ENCODE assay signal across 14 mouse cellular contexts in genomic region chr2:181312435-181312834, GRCm38 (mm10). TPM values are rescaled to one million over a fixed set of nuclear protein-coding genes. Genes with fewer than 3 reads are reported as not detected.
DNase-seq lines count a peak whose midpoint lies in the region; ATAC-seq and TF ChIP-seq lines count a peak whose summit lies in the region.
"Had no signal": no experiment of that assay in that cellular context is flagged by ENCODE, and none has a peak within 500 bp of the region (broad histone marks: within the 10 kb centered on the region; RNA-seq: fewer than 3 reads in every experiment).

No protein-coding gene starts in this region.

- TF ChIP-seq CTCF in cortical plate, adult 2 months (IDR thresholded peaks at IDR 0.05; ENCODE audit: extremely low read depth, insufficient read depth, low read length) = no peak
- TF ChIP-seq CTCF in intestine, postnatal 0 days (IDR thresholded peaks at IDR 0.05; ENCODE audit: low read depth) = no peak

- WGBS in embryonic facial prominence, embryonic 14.5 days = 52% methylated on average over 3 of the region's 3 CpGs
- 64% methylated on average over 3 of the region's 3 CpGs for WGBS in hindbrain, embryonic 12.5 days
- WGBS in midbrain, embryonic 15.5 days = 57% methylated on average over 3 of the region's 3 CpGs
- WGBS in intestine, postnatal 0 days = 71% methylated on average over 3 of the region's 3 CpGs

- no peaks in the 10 kb centered on the region for H3K9me3 ChIP-seq in embryonic facial prominence, embryonic 14.5 days (ENCODE audit: control insufficient read depth, low read length)
- H3K9me3 ChIP-seq in hindbrain, embryonic 12.5 days (replicated peaks) = no peaks in the 10 kb centered on the region
- H3K9me3 ChIP-seq in midbrain, embryonic 15.5 days = no peaks in the 10 kb centered on the region
- no peaks in the 10 kb centered on the region for H3K9me3 ChIP-seq in intestine, postnatal 0 days (ENCODE audit: control insufficient read depth)
- H3K9me3 ChIP-seq: heart, embryonic 13.5 days; megakaryocyte, embryonic 14.5 days had no signal

- no peaks in the 10 kb centered on the region for H3K36me3 ChIP-seq in embryonic facial prominence, embryonic 14.5 days (ENCODE audit: control insufficient read depth, insufficient read depth, low read length)
- peaks cover 16% of the 10 kb centered on the region for H3K36me3 ChIP-seq in hindbrain, embryonic 12.5 days
- H3K36me3 ChIP-seq in midbrain, embryonic 15.5 days (replicated peaks) = peaks cover 15% of the 10 kb centered on the region
- no peaks in the 10 kb centered on the region for H3K36me3 ChIP-seq in intestine, postnatal 0 days (ENCODE audit: control insufficient read depth, insufficient read depth)
- H3K36me3 ChIP-seq: heart, embryonic 13.5 days had no signal

- H3K9ac ChIP-seq in embryonic facial prominence, embryonic 14.5 days (ENCODE audit: low read depth, low read length) = no peak overlapping the region
- peak overlapping the region; percentile 92 for H3K9ac ChIP-seq in hindbrain, embryonic 12.5 days
- H3K9ac ChIP-seq in midbrain, embryonic 15.5 days = peak overlapping the region; percentile 99
- no peak overlapping the region for H3K9ac ChIP-seq in intestine, postnatal 0 days (ENCODE audit: low read depth, low read length)
- H3K9ac ChIP-seq: heart, embryonic 13.5 days; lung, embryonic 14.5 days had no signal

- ATAC-seq in embryonic facial prominence, embryonic 14.5 days (ENCODE audit: low read depth) = no peak
- no peak for ATAC-seq in hindbrain, embryonic 12.5 days (ENCODE audit: low FRiP score)
- ATAC-seq in midbrain, embryonic 15.5 days (replicated peaks) = no peak
- no peak for ATAC-seq in intestine, postnatal 0 days
- ATAC-seq: Patski had no signal

- no peak overlapping the region for H3K27ac ChIP-seq in cortical plate, adult 2 months (ENCODE audit: insufficient read depth, low read length)
- H3K27ac ChIP-seq in embryonic facial prominence, embryonic 14.5 days (replicated peaks; ENCODE audit: low read depth, low read length) = no peak overlapping the region
- no peak overlapping the region for H3K27ac ChIP-seq in hindbrain, embryonic 12.5 days
- peak overlapping the region; percentile 97 for H3K27ac ChIP-seq in midbrain, embryonic 15.5 days
- H3K27ac ChIP-seq in intestine, postnatal 0 days (ENCODE audit: low read depth, low read length) = no peak overlapping the region
- H3K27ac ChIP-seq: heart, embryonic 13.5 days had no signal

- DNase-seq in embryonic facial prominence, embryonic 14.5 days (ENCODE audit: low spot score) = no peak
- DNase-seq in spleen, postnatal 14 days (ENCODE audit: low spot score in 2 of 2) = no peak
- no peak for DNase-seq in spleen, adult 12 weeks (ENCODE audit: low spot score)
- DNase-seq: embryo, embryonic 11 days; gastrocnemius, postnatal 10 days; kidney, postnatal 14 days; lung, embryonic 14.5 days had no signal

- peak overlapping the region; percentile 23; the same call in 1 of the 2 replicates for H3K4me2 ChIP-seq in embryonic facial prominence, embryonic 14.5 days (ENCODE audit: low read depth, low read length)
- peak overlapping the region; percentile 63 for H3K4me2 ChIP-seq in hindbrain, embryonic 12.5 days (replicated peaks)
- peak overlapping the region; percentile 80 for H3K4me2 ChIP-seq in midbrain, embryonic 15.5 days
- no peak overlapping the region for H3K4me2 ChIP-seq in intestine, postnatal 0 days (replicated peaks; ENCODE audit: low read depth)
- H3K4me2 ChIP-seq: heart, embryonic 13.5 days; lung, embryonic 14.5 days had no signal

- peaks cover 2% of the 10 kb centered on the region; the same call in 1 of the 2 replicates for H3K4me1 ChIP-seq in cortical plate, adult 2 months (ENCODE audit: control insufficient read depth, insufficient read depth, low read length)
- H3K4me1 ChIP-seq in embryonic facial prominence, embryonic 14.5 days (ENCODE audit: control insufficient read depth, insufficient read depth, low read length) = peaks cover 4% of the 10 kb centered on the region; the same call in 1 of the 2 replicates
- H3K4me1 ChIP-seq in hindbrain, embryonic 12.5 days = peaks cover 20% of the 10 kb centered on the region
- H3K4me1 ChIP-seq in midbrain, embryonic 15.5 days = peaks cover 31% of the 10 kb centered on the region
- H3K4me1 ChIP-seq in intestine, postnatal 0 days (replicated peaks; ENCODE audit: control insufficient read depth, insufficient read depth, low read length) = no peaks in the 10 kb centered on the region

- H3K4me3 ChIP-seq in cortical plate, adult 2 months (ENCODE audit: insufficient read depth, low read length) = peak overlapping the region; percentile 91
- H3K4me3 ChIP-seq in embryonic facial prominence, embryonic 14.5 days (ENCODE audit: low read depth, low read length) = no peak overlapping the region
- H3K4me3 ChIP-seq in hindbrain, embryonic 12.5 days = peak overlapping the region; percentile 67
- H3K4me3 ChIP-seq in midbrain, embryonic 15.5 days = peak overlapping the region; percentile 97
- no peak overlapping the region for H3K4me3 ChIP-seq in intestine, postnatal 0 days (ENCODE audit: low read depth, low read length)
- H3K4me3 ChIP-seq: heart, embryonic 13.5 days; megakaryocyte, embryonic 14.5 days had no signal

- H3K27me3 ChIP-seq in embryonic facial prominence, embryonic 14.5 days (replicated peaks; ENCODE audit: control insufficient read depth, insufficient read depth, low read length) = peaks cover 41% of the 10 kb centered on the region
- peaks cover 28% of the 10 kb centered on the region for H3K27me3 ChIP-seq in hindbrain, embryonic 12.5 days
- no peaks in the 10 kb centered on the region for H3K27me3 ChIP-seq in midbrain, embryonic 15.5 days (replicated peaks)
- peaks cover 29% of the 10 kb centered on the region for H3K27me3 ChIP-seq in intestine, postnatal 0 days (replicated peaks; ENCODE audit: control insufficient read depth, insufficient read depth, low read length)
- H3K27me3 ChIP-seq: Patski had no signal

- TF ChIP-seq POLR2A in cortical plate, adult 2 months (IDR thresholded peaks at IDR 0.05; ENCODE audit: extremely low read depth, insufficient read depth, low read length) = no peak

RNA-seq across cellular contexts. Expression of gene Stmn3, which starts 1.9 kb away (rescaled TPM):
- polyA plus RNA-seq in cortical plate, adult 2 months (2012; rRNA removed) = 777 and 783 TPM in 2 replicates
- 69.4 and 72.7 TPM in 2 replicates for polyA plus RNA-seq in embryonic facial prominence, embryonic 14.5 days (2014; fragmentation: Nextera tagmentation; extraction: Ambion mirVana)
- polyA plus RNA-seq in hindbrain, embryonic 12.5 days (2016; fragmentation: Nextera tagmentation; extraction: Ambion mirVana) = 502 and 505 TPM in 2 replicates
- polyA plus RNA-seq in midbrain, embryonic 15.5 days (2015; fragmentation: Nextera tagmentation; extraction: Ambion mirVana) = 1,443 and 1,470 TPM in 2 replicates
- polyA plus RNA-seq in intestine, postnatal 0 days (2015; fragmentation: Nextera tagmentation; extraction: Ambion mirVana) = 28.9 and 32.3 TPM in 2 replicates
- polyA plus RNA-seq: Patski had no signal

RNA-seq across cellular contexts. Expression of gene Rtel1, which starts 7.1 kb away (rescaled TPM):
- polyA plus RNA-seq in cortical plate, adult 2 months (2012; rRNA removed) = 55.5 and 62.0 TPM in 2 replicates
- 37.1 and 48.8 TPM in 2 replicates for polyA plus RNA-seq in embryonic facial prominence, embryonic 14.5 days (2014; fragmentation: Nextera tagmentation; extraction: Ambion mirVana)
- 47.8 and 49.2 TPM in 2 replicates for polyA plus RNA-seq in hindbrain, embryonic 12.5 days (2016; fragmentation: Nextera tagmentation; extraction: Ambion mirVana)
- 44.1 and 50.0 TPM in 2 replicates for polyA plus RNA-seq in midbrain, embryonic 15.5 days (2015; fragmentation: Nextera tagmentation; extraction: Ambion mirVana)
- 10.0 and 10.5 TPM in 2 replicates for polyA plus RNA-seq in intestine, postnatal 0 days (2015; fragmentation: Nextera tagmentation; extraction: Ambion mirVana)

RNA-seq across cellular contexts. Expression of gene Gmeb2, which starts 24.6 kb away (rescaled TPM):
- 22.8 and 23.4 TPM in 2 replicates for polyA plus RNA-seq in cortical plate, adult 2 months (2012; rRNA removed)
- polyA plus RNA-seq in embryonic facial prominence, embryonic 14.5 days (2014; fragmentation: Nextera tagmentation; extraction: Ambion mirVana) = 13.5 and 15.9 TPM in 2 replicates
- polyA plus RNA-seq in hindbrain, embryonic 12.5 days (2016; fragmentation: Nextera tagmentation; extraction: Ambion mirVana) = 21.9 and 22.5 TPM in 2 replicates
- 18.1 and 19.4 TPM in 2 replicates for polyA plus RNA-seq in midbrain, embryonic 15.5 days (2015; fragmentation: Nextera tagmentation; extraction: Ambion mirVana)
- 5.4 and 5.8 TPM in 2 replicates for polyA plus RNA-seq in intestine, postnatal 0 days (2015; fragmentation: Nextera tagmentation; extraction: Ambion mirVana)

RNA-seq across cellular contexts. Expression of gene Zgpat, which starts 52.3 kb away (rescaled TPM):
- polyA plus RNA-seq in cortical plate, adult 2 months (2012; rRNA removed) = 89.3 and 99.8 TPM in 2 replicates
- 30.1 and 36.6 TPM in 2 replicates for polyA plus RNA-seq in embryonic facial prominence, embryonic 14.5 days (2014; fragmentation: Nextera tagmentation; extraction: Ambion mirVana)
- 71.7 and 74.7 TPM in 2 replicates for polyA plus RNA-seq in hindbrain, embryonic 12.5 days (2016; fragmentation: Nextera tagmentation; extraction: Ambion mirVana)
- polyA plus RNA-seq in midbrain, embryonic 15.5 days (2015; fragmentation: Nextera tagmentation; extraction: Ambion mirVana) = 96.4 and 103 TPM in 2 replicates
- polyA plus RNA-seq in intestine, postnatal 0 days (2015; fragmentation: Nextera tagmentation; extraction: Ambion mirVana) = 23.8 and 25.7 TPM in 2 replicates

RNA-seq across cellular contexts. Expression of gene Arfrp1, which starts 52.8 kb away (rescaled TPM):
- 70.9 and 72.7 TPM in 2 replicates for polyA plus RNA-seq in cortical plate, adult 2 months (2012; rRNA removed)
- 43.7 and 48.1 TPM in 2 replicates for polyA plus RNA-seq in embryonic facial prominence, embryonic 14.5 days (2014; fragmentation: Nextera tagmentation; extraction: Ambion mirVana)
- 68.5 and 76.6 TPM in 2 replicates for polyA plus RNA-seq in hindbrain, embryonic 12.5 days (2016; fragmentation: Nextera tagmentation; extraction: Ambion mirVana)
- 96.4 and 99.7 TPM in 2 replicates for polyA plus RNA-seq in midbrain, embryonic 15.5 days (2015; fragmentation: Nextera tagmentation; extraction: Ambion mirVana)
- 32.1 TPM in 2 replicates for polyA plus RNA-seq in intestine, postnatal 0 days (2015; fragmentation: Nextera tagmentation; extraction: Ambion mirVana)

Comparison
In these comparisons a context has a peak if more than half of its experiments do, and no peak if none do; other contexts are left out.
1. H3K4me3 ChIP-seq: peak in cortical plate, adult 2 months (single experiment), hindbrain, embryonic 12.5 days (single experiment) and midbrain, embryonic 15.5 days (single experiment); none in embryonic facial prominence, embryonic 14.5 days (single experiment) and intestine, postnatal 0 days (single experiment).
2. H3K9ac ChIP-seq: peak in hindbrain, embryonic 12.5 days (single experiment) and midbrain, embryonic 15.5 days (single experiment); none in embryonic facial prominence, embryonic 14.5 days (single experiment) and intestine, postnatal 0 days (single experiment).